Mouse (Mus musculus) cerebellum, adult 2 months (tissue): ENCODE measurements at regions not wholly inside any gene's neighbourhood (a gene's known extent, or its start where the extent isn't known, plus 50 kb on each side); places are given as distances from the start of the nearest gene placed in this dataset.
A peak's percentile ranks its signal among the peaks of the same experiment; 100 is the strongest.

ENCODE experiments used
- DNase-seq, 2 experiments: peaks; one replicate each; pipeline ENCODE4 v3.0.0; 2021
- H3K27ac ChIP-seq: fragments of 200-500 bp; 2 replicates; pipeline ENCODE4 v1.5.1; 2012; ENCODE audit warnings: low read length, control low read depth, inconsistent platforms; ENCODE audit not compliant: insufficient read depth
- H3K27me3 ChIP-seq: fragments of 200-500 bp; 2 replicates; pipeline ENCODE4 v1.6.1; 2012; ENCODE audit warnings: inconsistent platforms, mild to moderate bottlenecking, low read length, moderate library complexity; ENCODE audit not compliant: control insufficient read depth, insufficient read depth
- H3K4me1 ChIP-seq: fragments of 200-500 bp; 2 replicates; pipeline ENCODE4 v1.6.1; 2011; ENCODE audit warnings: low read length; ENCODE audit not compliant: control insufficient read depth, insufficient read depth
- H3K4me3 ChIP-seq: fragments of 200-500 bp; replicated peaks from 2 replicates; pipeline ENCODE3; 2011; ENCODE audit warnings: mild to moderate bottlenecking, low read depth, low read length, control low read depth; ENCODE audit not compliant: insufficient read depth
- CTCF ChIP-seq: fragments of 200-500 bp; IDR thresholded peaks from 2 replicates; pipeline ENCODE4 v1.5.1; 2011; ENCODE audit warnings: low read depth, mild to moderate bottlenecking, control low read depth, low read length, moderate library complexity, borderline replicate concordance; ENCODE audit not compliant: insufficient read depth
- POLR2A ChIP-seq: fragments of 200-500 bp; IDR thresholded peaks from 2 replicates; pipeline ENCODE4 v1.6.1; 2011; ENCODE audit warnings: low read length, control low read depth, borderline replicate concordance; ENCODE audit not compliant: insufficient read depth
- WGBS: fragments of 180-500 bp; shearing (Covaris S2); methylation state at CpG from one replicate; pipeline ENCODE4 v1.1.7; 2018; 5-methylcytosine and 5-hydroxymethylcytosine counted together

DNA sequence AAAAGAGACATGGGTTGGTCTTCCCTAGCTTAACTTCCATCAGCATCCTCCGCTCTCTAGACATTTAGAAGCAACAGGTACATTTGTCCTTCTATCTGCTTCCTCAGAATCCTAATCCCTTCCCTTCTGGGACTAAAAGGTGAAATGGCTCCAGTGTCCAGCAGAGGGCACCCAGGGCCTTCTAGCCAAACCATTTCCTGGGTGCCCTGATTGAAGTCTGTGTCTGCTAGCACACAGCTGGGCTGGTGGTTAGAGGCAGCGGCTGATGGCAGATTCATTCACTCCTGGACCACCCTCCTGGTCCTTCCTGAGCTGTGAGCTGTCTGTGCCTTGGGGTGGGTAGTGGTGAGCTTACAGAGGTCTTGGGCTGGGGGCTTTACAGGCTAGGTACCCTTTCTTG lies 76.5 kb upstream of the Col13a1 start:
- Histone ChIP-seq H3K27ac (no peak overlapping the region), H3K4me3 (no peak overlapping the region), H3K27me3 (no peaks in the 10 kb centered on the region), H3K4me1 (no peaks in the 10 kb centered on the region; the same call in 1 of the 2 replicates)
- WGBS, result 49% methylated on average over 2 of the region's 2 CpGs
- TF ChIP-seq POLR2A (no peak), CTCF (peak; percentile 85)
- DNase-seq, result peak; percentile 51 to 64

DNA sequence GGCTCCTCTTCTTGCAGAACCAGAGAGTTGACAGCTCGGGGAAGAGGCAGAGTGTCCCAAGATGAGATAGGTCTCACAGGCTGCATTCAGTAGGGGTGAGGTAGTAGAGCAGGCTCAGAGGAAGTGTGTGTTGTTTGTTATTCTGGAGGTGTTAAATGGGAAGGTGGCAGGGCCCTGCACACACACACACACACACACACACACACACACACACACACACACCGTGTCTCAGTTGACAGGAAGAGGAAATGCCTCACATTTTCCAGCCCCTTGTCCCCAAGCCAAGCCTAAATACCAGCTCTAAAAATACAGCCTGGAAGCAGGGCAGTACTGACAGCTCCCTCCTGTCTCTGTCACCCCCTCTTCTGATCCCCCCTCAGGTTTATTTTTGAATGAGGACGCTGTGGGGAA lies 70.9 kb upstream of the Col13a1 start:
- WGBS, result 37% methylated on average over 3 of the region's 3 CpGs
- Histone ChIP-seq H3K4me3 (no peak overlapping the region), H3K4me1 (no peaks in the 10 kb centered on the region), H3K27me3 (no peaks in the 10 kb centered on the region), H3K27ac (no peak overlapping the region)
- TF ChIP-seq POLR2A, result no peak
- no peak for DNase-seq

DNA sequence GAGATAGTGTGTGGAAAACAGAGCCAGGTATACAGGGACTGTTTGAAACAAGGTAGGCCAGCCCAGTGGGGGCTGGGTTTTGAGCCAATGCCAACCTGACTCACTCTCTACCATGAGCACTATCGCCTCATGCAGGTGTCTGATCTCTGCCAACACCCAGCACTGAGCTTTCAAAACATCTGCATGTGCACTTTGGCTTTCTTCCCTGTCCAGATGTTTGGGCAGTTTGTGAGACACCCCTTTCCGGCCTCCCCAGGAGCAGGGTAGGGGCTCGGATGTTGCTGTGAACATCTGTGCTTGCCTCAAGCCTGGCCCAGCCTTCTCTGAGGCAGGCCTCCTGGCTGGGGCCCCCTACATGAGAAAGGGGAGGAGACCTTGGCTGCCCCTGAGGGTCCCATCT lies 65.5 kb upstream of the Col13a1 start:
- H3K4me1 ChIP-seq, result no peaks in the 10 kb centered on the region
- WGBS, result 67% methylated on average over 3 of the region's 3 CpGs
- H3K4me3 ChIP-seq, result no peak overlapping the region
- no peak for DNase-seq
- H3K27me3 ChIP-seq, result no peaks in the 10 kb centered on the region
- no peak for TF ChIP-seq CTCF
- no peak for TF ChIP-seq POLR2A
- H3K27ac ChIP-seq, result no peak overlapping the region

DNA sequence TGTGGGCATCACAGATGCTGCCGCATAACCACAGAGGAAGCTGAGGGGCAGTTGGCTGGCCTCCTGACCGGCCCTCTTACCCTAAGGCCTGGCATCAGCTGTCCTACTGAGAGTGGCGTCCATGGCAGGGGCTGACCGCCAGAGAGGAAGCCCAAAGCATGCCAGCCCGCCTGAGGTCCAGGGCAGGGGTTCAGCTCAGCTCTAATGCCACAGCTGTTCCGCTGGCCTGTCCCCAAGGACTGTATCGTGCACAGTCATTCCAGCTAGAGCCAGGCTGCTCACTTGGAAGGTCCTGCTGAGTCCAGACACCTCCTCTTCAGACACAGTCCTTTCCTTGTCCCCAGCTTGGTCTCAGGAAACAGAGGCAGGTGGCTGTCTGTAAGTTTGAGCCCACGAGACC lies 61.0 kb upstream of the Col13a1 start:
- H3K4me1 ChIP-seq, result no peaks in the 10 kb centered on the region
- H3K27ac ChIP-seq, result no peak overlapping the region
- no peaks in the 10 kb centered on the region for H3K27me3 ChIP-seq
- no peak overlapping the region for H3K4me3 ChIP-seq
- no peak for DNase-seq
- WGBS, result 54% methylated on average over 8 of the region's 8 CpGs
- TF ChIP-seq CTCF (no peak), POLR2A (no peak)

DNA sequence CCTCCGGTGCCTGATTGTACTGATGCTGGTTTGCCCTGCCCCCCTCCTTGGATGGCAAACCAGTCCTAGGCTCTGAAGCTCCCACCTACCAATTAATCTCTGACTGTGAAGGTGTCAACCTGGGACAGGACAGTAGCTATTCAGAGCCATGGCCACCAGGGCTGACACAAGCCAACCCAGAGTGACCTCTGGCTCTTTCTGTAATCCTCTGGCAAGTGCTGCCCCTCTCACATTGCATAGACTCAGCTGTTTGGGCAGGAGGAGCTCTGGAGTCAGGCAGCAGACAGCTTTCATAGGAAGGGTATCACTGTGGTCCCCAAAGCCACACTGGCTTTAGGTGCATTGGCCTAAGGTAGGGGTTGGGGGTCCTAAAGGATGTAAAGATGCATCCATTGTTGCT lies 59.7 kb upstream of the Col13a1 start:
- Histone ChIP-seq H3K27me3 (no peaks in the 10 kb centered on the region), H3K27ac (no peak overlapping the region), H3K4me1 (no peaks in the 10 kb centered on the region), H3K4me3 (no peak overlapping the region)
- no peak for TF ChIP-seq CTCF
- no peak for TF ChIP-seq POLR2A
- DNase-seq, result no peak
- 85% methylated on average over 1 of the region's 1 CpGs for WGBS

DNA sequence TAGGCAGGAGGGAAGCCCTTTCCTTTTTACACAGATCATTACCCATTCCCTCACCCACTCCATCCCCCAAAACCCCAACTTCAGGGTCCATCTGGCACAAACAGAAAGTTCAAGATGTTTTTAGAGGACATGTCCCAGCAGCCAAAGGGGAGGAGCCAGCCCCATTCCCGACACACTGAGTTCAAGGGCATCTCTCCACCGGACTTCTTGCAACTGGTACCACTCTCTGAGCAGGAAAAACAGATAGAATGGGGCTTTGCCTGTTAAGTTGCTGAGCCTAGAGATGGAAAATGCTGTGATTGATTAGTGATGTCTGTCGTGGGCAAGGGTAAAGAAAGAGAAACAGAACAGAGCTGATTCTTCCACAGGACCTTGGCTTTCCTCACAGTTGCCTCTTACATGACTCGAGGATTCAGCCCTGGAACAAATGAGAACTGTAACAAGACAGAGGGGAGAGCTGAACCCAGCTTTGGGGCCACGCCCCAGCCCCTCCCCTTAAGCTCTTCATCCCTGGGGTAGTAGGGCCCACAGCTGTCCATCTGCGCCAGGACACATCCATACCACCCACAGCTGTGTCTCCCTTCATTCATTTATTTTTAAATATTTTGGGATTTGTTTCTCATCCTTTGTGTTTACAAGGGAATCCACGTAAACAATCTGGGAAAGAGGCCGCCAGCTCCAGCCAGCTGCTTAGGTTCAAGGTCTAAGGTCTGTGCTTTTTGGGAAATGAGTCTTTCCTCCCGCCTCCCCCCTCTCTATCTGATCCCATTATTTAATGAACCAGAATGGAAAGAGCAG lies 58.7 kb upstream of the Col13a1 start:
- no peak overlapping the region for H3K27ac ChIP-seq
- no peak for DNase-seq
- WGBS, result 76% methylated on average over 9 of the region's 9 CpGs
- no peaks in the 10 kb centered on the region for H3K27me3 ChIP-seq
- no peak for TF ChIP-seq CTCF
- no peak for TF ChIP-seq POLR2A
- no peaks in the 10 kb centered on the region for H3K4me1 ChIP-seq
- no peak overlapping the region for H3K4me3 ChIP-seq

DNA sequence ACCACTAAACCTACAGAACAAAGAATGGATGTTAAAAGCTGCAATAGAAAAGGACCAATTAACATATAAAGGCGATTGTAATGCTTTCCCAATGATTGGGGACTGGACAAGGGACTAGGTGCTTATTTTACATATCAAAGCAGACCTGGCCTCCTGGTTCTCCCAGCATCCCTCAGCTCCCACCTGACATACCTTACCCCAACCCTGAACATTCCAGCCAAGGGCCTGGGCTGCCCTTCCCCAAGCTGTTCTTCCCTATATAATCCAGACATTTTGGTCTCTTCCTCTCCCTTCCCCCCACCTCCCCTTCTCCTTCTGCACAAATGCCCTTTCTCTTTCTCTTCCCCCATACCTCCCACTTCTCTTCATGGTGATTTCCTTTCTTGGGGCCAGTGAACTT lies 57.9 kb upstream of the Col13a1 start:
- Histone ChIP-seq H3K4me1 (no peaks in the 10 kb centered on the region; the same call in 1 of the 2 replicates), H3K4me3 (no peak overlapping the region), H3K27me3 (no peaks in the 10 kb centered on the region), H3K27ac (no peak overlapping the region)
- TF ChIP-seq POLR2A, result no peak
- TF ChIP-seq CTCF, result no peak
- 45% methylated on average over 1 of the region's 1 CpGs for WGBS
- no peak for DNase-seq

DNA sequence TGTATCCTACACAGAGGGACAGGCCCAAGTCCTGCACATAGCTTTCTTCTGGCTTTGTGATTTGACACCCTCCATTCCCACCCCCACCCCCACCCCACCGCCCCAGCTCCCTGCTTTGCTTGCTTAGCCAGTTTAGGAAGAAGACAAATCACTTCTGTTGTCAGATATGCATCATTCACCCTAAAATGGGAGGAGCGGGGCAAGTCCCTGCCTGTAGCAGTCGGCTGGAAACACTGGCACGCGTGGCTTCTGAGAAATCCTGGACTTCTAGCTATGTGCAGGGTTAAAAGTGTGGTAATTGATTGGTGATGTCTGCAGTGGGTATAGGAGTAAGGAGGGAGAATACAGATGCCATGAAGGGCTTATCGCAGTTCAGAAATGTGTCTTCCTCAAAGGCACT lies 55.4 kb upstream of the Col13a1 start:
- no peaks in the 10 kb centered on the region; the same call in 1 of the 2 replicates for H3K4me1 ChIP-seq
- H3K27me3 ChIP-seq, result no peaks in the 10 kb centered on the region
- DNase-seq, result no peak
- H3K4me3 ChIP-seq, result no peak overlapping the region
- H3K27ac ChIP-seq, result no peak overlapping the region
- WGBS, result 89% methylated on average over 6 of the region's 6 CpGs
- TF ChIP-seq POLR2A (no peak), CTCF (no peak)
